Mouse (Mus musculus) bone marrow, adult 2 months (tissue): ENCODE measurements around the gene Ccl9.

Experiments
- CTCF ChIP-seq: fragments of 200-500 bp; IDR thresholded peaks from 2 replicates; pipeline ENCODE4 v1.5.1; 2011; ENCODE audit warnings: low read length, control low read depth; ENCODE audit not compliant: control insufficient read depth, insufficient read depth
- POLR2A ChIP-seq: fragments of 200-500 bp; IDR thresholded peaks from 2 replicates; pipeline ENCODE4 v1.6.1; 2011; ENCODE audit warnings: low read depth, mild to moderate bottlenecking, control low read depth, low read length, borderline replicate concordance; ENCODE audit not compliant: control insufficient read depth

GRCm38 (mm10) chr11:83603399-83603798, 25.0 kb upstream of the Ccl9 start:
- no peak for TF ChIP-seq CTCF
- TF ChIP-seq POLR2A, result no peak
